Mouse (Mus musculus): ENCODE measurements around the gene Rnf208. TPM values are rescaled to one million over a fixed set of nuclear protein-coding genes. Genes with fewer than 3 reads are reported as not detected.
A peak's percentile ranks its signal among the peaks of the same experiment; 100 is the strongest.

The Rnf208 gene
- total and polyA plus RNA-seq, 2 experiments from 2014 or later: 157 to 240 TPM

GRCm38 (mm10) chr2:25286314-25286713, 44.3 kb downstream of the Rnf208 start:
- no peak for ATAC-seq (ENCODE audit: low FRiP score)
- no peak overlapping the region for H3K27ac ChIP-seq (ENCODE audit: low read depth, low read length)
- H3K9me3 ChIP-seq (ENCODE audit: low read length): no peaks in the 10 kb centered on the region
- WGBS: 83% methylated on average over 1 of the region's 1 CpGs
- peaks cover 10% of the 10 kb centered on the region; the same call in 1 of the 2 replicates for H3K4me1 ChIP-seq (ENCODE audit: insufficient read depth, low read length)
- H3K4me3 ChIP-seq (ENCODE audit: low read depth, low read length): no peak overlapping the region
- peaks cover 35% of the 10 kb centered on the region for H3K36me3 ChIP-seq (ENCODE audit: insufficient read depth, low read length)
- no peak overlapping the region for H3K4me2 ChIP-seq (ENCODE audit: low read depth, low read length, poor library complexity, severe bottlenecking)
- H3K9ac ChIP-seq (replicated peaks; ENCODE audit: low read length, poor library complexity, severe bottlenecking): no peak overlapping the region
- TF ChIP-seq CTCF (IDR thresholded peaks at IDR 0.05): no peak
- H3K27me3 ChIP-seq (ENCODE audit: insufficient read depth, low read length): peaks cover 18% of the 10 kb centered on the region; the same call in 1 of the 2 replicates
- DNase-seq (ENCODE audit: low spot score): no peak

- WGBS: 56% methylated on average over 7 of the region's 7 CpGs
- H3K27ac ChIP-seq (ENCODE audit: low read depth, low read length): no peak overlapping the region
- no peak overlapping the region for H3K9ac ChIP-seq (replicated peaks; ENCODE audit: low read length, poor library complexity, severe bottlenecking)
- peaks cover 11% of the 10 kb centered on the region; the same call in 1 of the 2 replicates for H3K4me1 ChIP-seq (ENCODE audit: insufficient read depth, low read length)
- no peak overlapping the region for H3K4me2 ChIP-seq (ENCODE audit: low read depth, low read length, poor library complexity, severe bottlenecking)
- no peaks in the 10 kb centered on the region for H3K9me3 ChIP-seq (ENCODE audit: low read length)
- ATAC-seq (ENCODE audit: low FRiP score) (0 out of 2 replicates have a peak, but pooled peaks have one; percentile 1), DNase-seq (ENCODE audit: low spot score) (peak; percentile 45)
- H3K27me3 ChIP-seq (ENCODE audit: insufficient read depth, low read length): peaks cover 25% of the 10 kb centered on the region
- no peak overlapping the region for H3K4me3 ChIP-seq (ENCODE audit: low read depth, low read length)
- TF ChIP-seq CTCF (IDR thresholded peaks at IDR 0.05): no peak
- peaks cover 37% of the 10 kb centered on the region for H3K36me3 ChIP-seq (ENCODE audit: insufficient read depth, low read length)
Measured at GRCm38 (mm10) chr2:25286837-25287636, 45.0 kb downstream of the Rnf208 start.

- TF ChIP-seq CTCF (IDR thresholded peaks at IDR 0.05): no peak
- peaks cover 35% of the 10 kb centered on the region for H3K27me3 ChIP-seq (ENCODE audit: insufficient read depth, low read length)
- H3K9ac ChIP-seq (replicated peaks; ENCODE audit: low read length, poor library complexity, severe bottlenecking): no peak within 1 kb of the TSS
- ATAC-seq (ENCODE audit: low FRiP score): no peak
- no peak within 1 kb of the TSS for H3K4me3 ChIP-seq (ENCODE audit: low read depth, low read length)
- peaks cover 11% of the 10 kb centered on the region; the same call in 1 of the 2 replicates for H3K4me1 ChIP-seq (ENCODE audit: insufficient read depth, low read length)
- H3K4me2 ChIP-seq (ENCODE audit: low read depth, low read length, poor library complexity, severe bottlenecking): no peak within 1 kb of the TSS
- H3K36me3 ChIP-seq (ENCODE audit: insufficient read depth, low read length): peaks cover 30% of the 10 kb centered on the region
- 77% methylated on average over 6 of the region's 6 CpGs for whole genome bisulfite sequencing
- no peak within 1 kb of the TSS for H3K27ac ChIP-seq (ENCODE audit: low read depth, low read length)
- H3K9me3 ChIP-seq (ENCODE audit: low read length): no peaks in the 10 kb centered on the region
- no peak for DNase-seq (ENCODE audit: low spot score)
Measured at GRCm38 (mm10) chr2:25287927-25288649, 46.0 kb downstream of the Rnf208 start, which contains the start of gene Tmem210. Gene Tmem210, plus strand, starts transcription at chr2:25288145.

- peaks cover 29% of the 10 kb centered on the region for H3K36me3 ChIP-seq (ENCODE audit: insufficient read depth, low read length)
- TF ChIP-seq CTCF (IDR thresholded peaks at IDR 0.05): no peak
- no peak overlapping the region for H3K4me3 ChIP-seq (ENCODE audit: low read depth, low read length)
- H3K9ac ChIP-seq (replicated peaks; ENCODE audit: low read length, poor library complexity, severe bottlenecking): no peak overlapping the region
- 83% methylated on average over 7 of the region's 7 CpGs for whole genome bisulfite sequencing
- ATAC-seq (ENCODE audit: low FRiP score) (no peak), DNase-seq (ENCODE audit: low spot score) (no peak)
- H3K27me3 ChIP-seq (ENCODE audit: insufficient read depth, low read length): peaks cover 42% of the 10 kb centered on the region
- no peaks in the 10 kb centered on the region for H3K9me3 ChIP-seq (ENCODE audit: low read length)
- peaks cover 11% of the 10 kb centered on the region; the same call in 1 of the 2 replicates for H3K4me1 ChIP-seq (ENCODE audit: insufficient read depth, low read length)
- no peak overlapping the region for H3K4me2 ChIP-seq (ENCODE audit: low read depth, low read length, poor library complexity, severe bottlenecking)
- no peak overlapping the region for H3K27ac ChIP-seq (ENCODE audit: low read depth, low read length)
Measured at GRCm38 (mm10) chr2:25288734-25289345, 46.8 kb downstream of the Rnf208 start.

- Histone ChIP-seq H3K9me3 (ENCODE audit: low read length) (no peaks in the 10 kb centered on the region), H3K36me3 (ENCODE audit: insufficient read depth, low read length) (peaks cover 30% of the 10 kb centered on the region), H3K4me1 (ENCODE audit: insufficient read depth, low read length) (peaks cover 11% of the 10 kb centered on the region; the same call in 1 of the 2 replicates), H3K27ac (ENCODE audit: low read depth, low read length) (no peak within 1 kb of the TSS), H3K4me3 (ENCODE audit: low read depth, low read length) (peak within 1 kb of the TSS; percentile 18), H3K9ac (replicated peaks; ENCODE audit: low read length, poor library complexity, severe bottlenecking) (peak within 1 kb of the TSS; percentile 1; the same call in 1 of the 2 replicates), H3K4me2 (ENCODE audit: low read depth, low read length, poor library complexity, severe bottlenecking) (peak within 1 kb of the TSS; percentile 50), H3K27me3 (ENCODE audit: insufficient read depth, low read length) (peaks cover 45% of the 10 kb centered on the region)
- TF ChIP-seq CTCF (IDR thresholded peaks at IDR 0.05): no peak
- peak; percentile 67 for DNase-seq (ENCODE audit: low spot score)
- ATAC-seq (ENCODE audit: low FRiP score): no peak
- WGBS: 5% methylated on average over 11 of the region's 11 CpGs
Measured at GRCm38 (mm10) chr2:25289651-25290050, 47.6 kb downstream of the Rnf208 start, which contains the start of gene Lrrc26. Gene Lrrc26, plus strand, starts transcription at chr2:25289915.
